Mouse (Mus musculus) gastrocnemius, adult 18-20 months (tissue): ENCODE data around the gene Gm16503. TPM values are rescaled to one million over a fixed set of nuclear protein-coding genes. Genes with fewer than 3 reads are reported as not detected.
"Not testable (repeated sequence)": the region's sequence is repeated elsewhere in the genome, so short reads cannot be mapped to it uniquely, and the experiment has no call there.

Experiments
- DNase-seq: peaks from one replicate; pipeline ENCODE4 v3.0.0; 2021; ENCODE audit warnings: low spot score
- long read RNA-seq, 2 experiments: library from polyadenylated mRNA; stranded (forward); transcript quantifications; one replicate each; pipeline ENCODE4 v2.0.0; 2021
- total RNA-seq, 2 experiments: library from RNA; stranded (reverse); gene quantifications; 2 replicates each; pipeline ENCODE4 v1.2.3; 2021

The Gm16503 gene
- not detected for total RNA-seq
- long read RNA-seq, experiment 1 = 0 reads
- long read RNA-seq, experiment 2 = 0 reads

DNA sequence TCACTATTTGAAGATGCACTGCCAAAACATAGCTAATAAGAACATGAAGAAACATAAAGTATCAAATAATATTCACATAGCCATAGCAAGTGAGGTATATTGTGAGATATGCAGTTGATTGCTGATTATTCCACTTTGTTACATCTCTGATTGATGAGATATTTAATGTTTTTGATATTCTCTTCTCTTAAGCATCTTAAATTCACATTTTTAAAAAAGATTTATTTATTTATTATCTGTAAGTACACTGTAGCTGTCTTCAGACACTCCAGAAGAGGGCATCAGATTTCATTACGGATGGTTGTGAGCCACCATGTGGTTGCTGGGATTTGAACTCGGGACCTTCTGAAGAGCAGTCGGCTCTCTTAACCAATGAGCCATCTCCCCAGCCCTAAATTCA lies at the start of gene Gm16503:
TSS of gene Gm16503 (plus strand) at position 301 of the 400 bp plus-strand sequence.
- DNase-seq = not testable (repeated sequence)

DNA sequence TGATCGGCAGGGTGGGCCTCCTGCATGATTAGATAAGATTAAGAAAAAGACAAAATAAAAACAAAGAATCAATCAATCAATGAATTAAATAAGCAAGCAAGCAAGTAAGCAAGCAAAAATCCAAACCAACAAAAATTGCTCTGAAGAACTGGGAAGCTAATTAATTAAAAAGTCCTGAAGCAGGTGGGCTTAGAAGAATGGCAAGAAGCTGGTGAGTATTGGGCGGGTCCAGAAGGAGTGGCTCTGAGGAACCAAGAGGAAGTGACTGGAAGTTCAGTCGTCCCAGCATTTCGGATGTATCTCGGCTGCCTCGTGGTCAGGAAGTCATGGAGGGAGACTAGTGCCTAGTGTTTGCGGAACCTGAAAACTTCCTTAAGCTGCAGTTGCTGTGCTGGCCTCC lies 47.9 kb upstream of the Gm16503 start, which contains the start of gene Zfp982:
TSS of gene Zfp982 (plus strand) at position 301 of the 400 bp plus-strand sequence.
- DNase-seq = not testable (repeated sequence)

DNA sequence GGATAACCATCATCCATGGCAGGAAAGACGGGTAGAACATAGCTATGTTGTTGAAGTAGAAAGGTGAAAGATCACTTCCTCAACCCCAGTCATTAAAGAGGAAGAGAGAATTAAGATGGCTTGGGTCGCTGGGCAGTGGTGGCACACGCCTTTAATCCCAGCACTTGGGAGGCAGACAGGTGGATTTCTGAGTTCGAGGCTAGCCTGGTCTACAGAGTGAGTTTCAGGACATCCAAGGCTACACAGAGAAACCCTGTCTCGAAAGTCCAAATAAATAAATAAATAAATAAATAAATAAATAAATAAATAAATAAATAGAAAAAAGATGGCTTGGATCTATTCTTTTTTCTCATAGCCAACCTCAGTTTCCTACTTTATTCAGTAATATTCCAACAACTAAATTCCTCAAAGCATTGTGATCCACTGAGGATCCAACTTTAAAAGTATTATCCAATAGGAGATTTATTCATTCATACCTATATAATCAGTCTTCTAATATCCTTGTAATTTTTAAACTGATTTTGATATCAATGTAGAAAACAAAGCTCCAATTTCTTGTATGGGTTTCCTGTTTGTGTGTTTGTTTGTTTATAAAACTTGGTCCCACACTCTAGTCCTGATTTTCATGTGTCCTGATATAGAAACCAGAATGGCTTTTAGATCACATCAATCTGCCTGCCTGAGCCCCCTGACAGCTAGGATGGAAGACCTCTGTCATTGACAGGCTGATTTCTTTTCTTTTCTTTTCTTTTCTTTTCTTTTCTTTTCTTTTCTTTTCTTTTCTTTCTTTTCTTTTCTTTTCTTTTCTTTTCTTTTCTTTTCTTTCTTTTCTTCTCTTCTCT lies 41.0 kb upstream of the Gm16503 start:
- not testable (repeated sequence) for DNase-seq

GRCm38 (mm10) chr4:147509174-147509573 lies 30.8 kb upstream of the Gm16503 start:
- no peak for DNase-seq

DNA sequence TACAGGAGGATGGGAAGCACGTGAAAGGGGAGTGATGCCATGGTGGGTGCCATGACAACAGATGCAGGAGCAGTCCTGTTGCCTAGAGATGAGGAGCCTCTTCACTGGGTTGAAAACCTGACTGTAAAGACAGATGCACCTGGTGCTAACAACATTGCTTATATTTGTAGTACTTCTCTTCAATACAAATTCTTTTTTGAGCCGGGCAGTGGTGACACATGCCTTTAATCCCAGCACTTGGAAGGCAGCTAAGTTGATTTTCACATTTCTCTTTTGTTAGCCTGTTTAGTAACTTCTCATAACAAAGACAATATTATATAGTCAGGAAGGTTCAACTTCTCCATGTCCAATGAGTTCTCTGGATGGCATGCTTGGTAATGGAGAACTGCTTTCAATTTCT lies 21.0 kb upstream of the Gm16503 start:
- no peak for DNase-seq

DNA sequence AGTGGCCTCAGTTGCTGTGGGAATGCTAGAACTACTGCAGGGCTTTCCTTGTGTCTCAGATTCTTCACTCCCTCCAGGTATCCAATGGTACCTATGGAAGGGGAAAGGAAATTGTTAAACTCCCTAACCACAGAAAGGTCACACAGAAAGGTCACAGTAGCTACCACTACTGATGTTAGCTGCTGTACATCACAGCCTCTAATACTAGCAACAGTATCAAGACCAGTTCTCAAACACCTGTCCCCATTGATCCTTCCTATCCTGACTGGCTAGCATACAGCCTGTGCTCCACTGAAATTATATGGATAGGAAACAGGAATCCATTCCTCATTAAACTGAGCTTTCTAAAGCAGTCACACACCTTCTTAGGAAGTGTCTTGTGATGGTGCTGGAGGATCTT lies 19.9 kb upstream of the Gm16503 start:
- no peak for DNase-seq

DNA sequence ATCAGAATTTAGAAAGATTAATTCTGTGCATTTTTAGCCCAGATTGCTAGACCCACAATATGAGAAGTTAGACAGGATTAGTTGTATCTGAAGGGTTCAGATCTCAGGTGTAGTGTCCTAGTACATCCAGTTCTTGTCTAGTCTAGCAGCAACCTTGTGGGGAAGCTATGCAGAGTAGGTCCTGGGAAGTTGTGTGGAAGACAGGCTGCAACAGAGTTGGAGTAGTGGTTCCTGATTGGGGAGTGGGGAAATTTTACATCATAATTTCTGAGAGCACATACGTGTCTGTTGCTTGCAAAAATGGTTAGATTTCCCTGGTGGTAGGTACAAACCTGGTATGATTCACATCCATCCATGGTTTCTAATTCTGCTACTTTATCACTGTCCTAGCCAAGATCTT lies 14.9 kb upstream of the Gm16503 start:
- no peak for DNase-seq

GRCm38 (mm10) chr4:147530366-147530765 lies 9.7 kb upstream of the Gm16503 start:
- no peak for DNase-seq

DNA sequence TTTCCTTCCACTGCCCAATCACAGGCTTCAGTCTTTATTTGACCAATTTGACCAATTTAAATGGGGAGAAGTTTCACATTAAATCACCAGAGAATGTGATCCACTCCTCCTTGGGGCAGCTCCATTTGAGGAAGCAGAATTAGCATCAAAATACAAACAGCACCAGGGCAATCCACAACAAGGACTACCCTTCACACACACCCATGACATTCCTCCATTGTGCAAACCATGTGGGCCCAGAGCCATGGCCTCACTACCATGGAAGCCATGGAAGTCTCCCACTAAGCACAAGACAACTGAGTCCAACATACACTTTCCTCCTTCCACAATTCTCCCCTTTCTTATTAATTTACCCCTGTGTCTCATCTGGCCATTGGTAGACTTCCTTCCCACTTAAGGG lies 4.1 kb upstream of the Gm16503 start:
- DNase-seq = not testable (repeated sequence)

DNA sequence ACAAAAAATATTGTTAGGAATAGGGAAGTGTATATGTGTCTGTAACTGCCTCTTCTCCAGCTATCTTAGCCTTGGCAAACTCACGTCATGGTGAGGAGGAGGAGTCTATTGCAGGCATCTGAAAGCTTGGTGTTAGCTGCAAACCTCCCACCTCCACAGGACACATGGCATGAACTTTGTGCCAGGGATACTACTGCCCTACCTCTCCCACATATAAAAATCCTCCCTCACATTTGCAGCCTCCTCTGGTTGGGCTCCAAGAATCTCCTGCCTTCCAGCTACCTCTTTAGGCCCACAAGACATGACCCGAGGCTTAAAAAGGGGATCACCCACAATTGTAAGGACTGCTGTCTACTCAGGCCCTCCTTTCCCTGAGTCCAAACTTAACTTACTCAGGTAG lies 2.3 kb upstream of the Gm16503 start:
- DNase-seq = no peak

DNA sequence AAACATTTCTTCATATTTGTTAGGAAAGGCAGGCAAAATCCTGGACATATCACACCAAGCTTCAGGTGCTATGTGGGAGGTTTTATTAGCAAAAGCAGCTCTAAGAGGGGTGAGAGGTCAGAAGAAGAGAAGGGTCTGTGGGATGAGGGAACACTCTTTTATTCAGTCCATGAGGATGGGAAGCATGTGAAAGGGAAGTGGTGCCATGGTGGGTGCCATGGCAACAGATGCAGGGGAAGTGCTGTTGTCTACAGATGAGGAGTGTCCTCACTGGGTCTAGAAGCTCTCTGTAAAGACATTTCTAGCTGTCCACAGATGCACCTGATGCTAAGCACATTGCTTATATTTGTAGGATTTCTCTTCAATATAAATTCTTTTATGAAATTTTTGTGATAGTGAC lies 1.1 kb downstream of the Gm16503 start:
- no peak for DNase-seq

GRCm38 (mm10) chr4:147553071-147553470 lies 13.1 kb downstream of the Gm16503 start, which contains the start of gene Zfp985:
Gene Zfp985, plus strand, starts transcription at chr4:147553277.
- DNase-seq = not testable (repeated sequence)

DNA sequence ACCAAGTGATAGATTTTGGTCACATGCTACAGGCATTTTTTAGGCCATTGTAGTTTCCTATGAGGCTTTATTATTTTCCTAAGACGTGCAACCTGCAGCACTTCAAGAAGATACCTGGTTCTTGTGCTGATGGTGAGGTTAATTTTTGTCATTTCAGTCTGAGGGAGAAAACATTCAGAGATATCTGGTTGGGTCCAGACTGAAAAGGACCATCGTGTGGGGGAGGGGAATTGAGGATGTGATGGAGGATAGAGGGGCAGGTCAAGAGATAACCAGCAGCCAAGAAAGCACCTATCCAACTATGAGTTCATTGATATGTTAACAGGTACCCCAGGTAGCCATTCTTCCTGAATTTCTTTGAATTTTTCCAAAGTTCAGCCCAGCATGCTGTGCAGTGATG lies 14.3 kb downstream of the Gm16503 start:
- DNase-seq = not testable (repeated sequence)

- not testable (repeated sequence) for DNase-seq
Measured at GRCm38 (mm10) chr4:147556921-147557320, 16.9 kb downstream of the Gm16503 start.

DNA sequence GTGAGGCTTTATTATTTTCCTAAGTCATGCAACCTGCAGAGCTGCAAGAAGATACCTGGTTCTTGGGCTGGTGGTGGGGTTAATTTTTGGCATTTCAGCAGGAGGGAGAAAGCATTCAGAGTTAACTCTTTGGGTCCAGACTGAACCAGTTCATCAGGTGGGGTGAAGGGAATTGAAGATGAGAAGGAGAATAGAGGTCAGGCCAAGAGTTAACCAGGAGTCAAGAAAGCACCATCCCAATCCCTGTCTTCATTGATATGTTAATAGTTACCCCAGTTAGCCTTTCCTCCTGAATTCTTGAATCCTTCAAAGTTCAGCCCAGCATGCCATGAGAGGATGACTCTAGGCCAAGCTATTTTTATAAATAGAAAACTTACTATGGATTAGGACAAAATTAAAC lies 18.0 kb downstream of the Gm16503 start:
- not testable (repeated sequence) for DNase-seq

DNA sequence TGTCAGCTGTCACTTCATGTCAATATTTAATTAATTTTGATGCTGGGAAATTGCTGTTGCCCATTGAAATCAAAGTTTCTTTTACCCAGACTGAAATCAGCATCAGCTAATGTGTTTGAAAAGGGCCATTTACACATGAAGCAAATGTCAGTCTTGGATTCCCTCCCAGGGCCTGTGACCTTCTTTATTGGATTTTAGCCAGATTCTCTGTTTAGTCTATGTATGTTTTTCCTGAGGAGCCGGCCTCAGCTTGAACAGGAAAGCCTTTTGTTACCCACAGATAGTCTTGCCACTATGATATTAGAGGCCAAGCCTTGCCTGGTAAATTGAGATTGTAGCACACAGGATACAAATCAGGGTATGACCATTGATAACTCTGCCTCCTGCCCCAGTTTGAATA lies 19.1 kb downstream of the Gm16503 start:
- not testable (repeated sequence) for DNase-seq

- no peak for DNase-seq
Measured at GRCm38 (mm10) chr4:147565426-147566220, 25.6 kb downstream of the Gm16503 start.

DNA sequence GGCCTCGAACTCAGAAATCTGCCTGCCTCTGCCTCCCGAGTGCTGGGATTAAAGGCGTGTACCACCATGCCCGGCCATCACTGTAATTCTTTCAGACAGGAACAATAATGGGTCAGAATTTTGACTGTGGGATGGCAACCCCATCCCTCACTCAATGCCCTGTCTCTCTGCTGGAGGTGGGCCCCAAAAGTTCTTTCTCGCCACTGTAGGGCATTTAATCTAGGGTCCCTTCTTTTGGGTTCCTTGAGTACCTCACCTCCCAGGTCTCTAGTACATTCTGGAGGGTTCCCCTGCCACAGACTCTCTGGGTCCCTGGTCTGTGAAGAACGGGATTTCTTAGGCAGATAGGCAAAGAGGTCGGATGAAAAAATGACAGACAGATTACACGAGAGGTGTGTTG lies 31.1 kb downstream of the Gm16503 start:
- DNase-seq = not testable (repeated sequence)

DNA sequence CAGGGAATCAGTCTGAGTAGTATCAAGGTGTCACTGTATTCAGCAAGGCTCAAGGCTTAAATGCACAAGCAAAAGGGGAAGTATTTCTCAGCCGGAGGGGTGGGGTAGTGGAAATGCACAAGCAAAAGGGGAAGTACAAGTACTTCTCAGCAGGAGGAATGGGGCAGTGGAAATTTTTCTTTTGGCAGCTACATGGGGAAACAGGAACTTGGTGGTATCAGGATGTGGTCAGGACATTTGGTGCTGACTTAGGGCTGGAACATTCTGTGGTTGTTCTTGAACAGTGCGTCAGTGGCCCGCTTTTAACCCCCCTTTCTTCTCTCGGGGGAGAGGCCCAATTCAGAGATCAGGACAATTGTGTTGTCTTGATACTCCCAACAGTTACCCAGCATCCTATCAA lies 39.4 kb downstream of the Gm16503 start:
- DNase-seq = not testable (repeated sequence)

- no peak for DNase-seq
Measured at GRCm38 (mm10) chr4:147586511-147587473, 46.8 kb downstream of the Gm16503 start.
